Mouse (Mus musculus) mouse embryonic stem cell (cell line): ENCODE results near the gene 1700067K01Rik.

Experiments
- in situ Hi-C, 2 experiments: fragments of 300-500 bp; cut with MboI; formaldehyde crosslinking; loops; 1 replicate in 1 of 2; 3 replicates in 1 of 2; pipeline ENCODE4 v1.14.3; 2019 to 2020; ENCODE audit warnings: low sequenced_read_pairs in 2 of 2, low pct_unique_long_range_greater_than_20kb in 1 of 2, mixed read lengths in 1 of 2; ENCODE audit not compliant: unreplicated experiment in 1 of 2

Gene 1700067K01Rik

DNA sequence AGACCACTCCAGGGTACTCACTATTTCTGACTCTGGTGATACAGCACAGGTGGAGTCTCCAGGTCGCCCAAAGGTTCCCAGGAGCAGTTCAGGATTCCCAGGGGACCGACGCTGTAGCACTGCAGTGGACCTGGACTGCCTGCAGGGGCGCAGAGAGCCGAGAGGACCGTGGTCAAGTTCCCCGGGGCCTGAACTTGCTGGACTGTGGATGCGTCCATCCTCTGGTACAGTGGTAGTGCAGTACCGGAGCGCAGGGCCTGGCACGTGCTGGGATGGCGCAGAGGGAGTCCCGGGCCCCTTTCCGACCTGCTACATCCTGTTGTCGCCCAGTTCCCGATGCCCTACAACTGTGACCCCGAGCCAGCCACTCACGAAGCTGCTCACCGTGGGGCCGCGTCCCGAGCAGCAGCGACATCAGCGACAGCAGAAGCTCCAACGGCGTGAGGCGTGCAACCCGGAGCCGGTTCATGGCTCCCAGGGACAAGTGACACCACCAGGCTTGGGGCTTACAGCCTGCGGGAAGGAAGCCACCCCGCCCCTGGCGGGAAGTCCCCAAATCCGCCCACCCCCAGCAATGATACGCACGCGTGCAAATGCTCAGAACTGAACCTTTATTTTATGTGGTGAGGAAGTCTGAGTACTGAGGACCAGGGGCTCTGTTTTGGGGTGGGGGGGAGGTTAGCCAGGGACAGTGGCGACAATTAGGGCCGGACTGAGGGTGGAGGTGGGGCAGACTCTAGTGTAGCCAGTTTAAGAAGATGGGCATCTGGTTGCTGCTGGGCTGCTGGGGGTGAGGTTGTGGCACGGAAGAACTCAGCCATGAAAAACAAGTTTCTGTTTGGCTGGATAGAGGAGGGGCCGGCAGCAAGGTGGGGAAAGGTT lies 41.0 kb downstream of the 1700067K01Rik start, which contains the start of gene Il27ra:
Gene Il27ra, minus strand, starts transcription at position 524 of the 882 bp plus-strand sequence.
- in situ Hi-C loops, result no loop called here

DNA sequence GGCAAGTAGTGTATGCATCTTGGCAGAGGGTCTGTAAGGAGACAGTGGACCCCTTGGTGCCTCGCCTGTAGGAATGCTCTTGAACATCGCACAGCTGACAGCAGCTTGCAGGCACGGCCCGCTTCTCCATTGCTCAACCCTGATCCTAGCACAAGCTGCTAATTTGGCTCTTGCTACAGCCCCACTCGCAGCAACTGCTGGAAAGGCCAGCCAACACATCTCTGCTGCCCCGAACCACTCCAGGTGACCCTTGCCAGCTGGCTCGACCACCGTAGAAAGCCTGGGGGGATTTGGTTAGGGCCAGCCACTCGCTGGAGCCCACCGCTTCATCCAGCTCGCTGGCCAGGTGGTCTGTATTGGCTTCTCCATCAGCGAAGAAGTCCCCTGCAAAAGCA lies 41.6 kb downstream of the 1700067K01Rik start:
- in situ Hi-C loops, result no loop called here

DNA sequence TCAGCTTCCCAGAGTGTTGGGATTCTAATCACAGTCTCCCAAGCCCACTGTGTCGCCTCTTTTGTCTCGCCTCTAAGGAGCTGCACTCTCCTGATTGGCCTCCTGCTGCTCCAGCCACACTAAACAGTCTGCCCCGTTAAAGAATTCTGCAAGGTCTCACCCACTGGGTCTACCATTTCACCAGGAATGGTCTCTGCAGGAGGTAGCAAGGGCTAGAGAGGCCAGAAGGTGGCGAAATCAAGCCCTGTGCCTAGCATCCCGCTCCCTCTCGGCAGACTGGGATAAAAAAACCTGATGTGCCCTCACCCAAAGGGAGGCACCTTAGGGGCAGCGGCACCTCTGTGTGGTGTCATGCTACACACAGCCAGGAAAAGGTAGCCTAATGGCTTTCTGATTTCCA lies 42.8 kb downstream of the 1700067K01Rik start:
- in situ Hi-C loops, result no loop called here

DNA sequence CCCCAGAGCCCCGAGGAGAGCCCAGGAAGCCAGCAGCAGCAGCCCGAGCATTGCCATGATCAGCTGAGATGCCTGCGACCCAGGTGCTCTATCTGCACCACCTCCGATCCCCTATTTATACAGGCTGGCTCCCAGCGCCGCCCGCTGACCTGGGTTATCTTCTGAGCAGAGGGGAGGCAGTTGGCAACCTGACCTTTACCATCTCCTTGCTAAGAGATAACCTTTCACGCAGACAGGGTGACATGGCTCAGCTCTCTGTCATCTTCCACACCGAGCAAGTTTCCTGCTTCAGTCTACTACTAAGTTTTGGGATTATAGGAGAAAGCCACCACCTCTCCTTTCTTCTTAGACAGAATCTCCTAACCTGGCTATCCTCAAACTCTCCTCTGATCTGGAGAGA lies 43.6 kb downstream of the 1700067K01Rik start, which contains the start of gene Rln3:
Gene Rln3, minus strand, starts transcription at position 101 of the 400 bp plus-strand sequence.
- in situ Hi-C loops, result no loop called here

DNA sequence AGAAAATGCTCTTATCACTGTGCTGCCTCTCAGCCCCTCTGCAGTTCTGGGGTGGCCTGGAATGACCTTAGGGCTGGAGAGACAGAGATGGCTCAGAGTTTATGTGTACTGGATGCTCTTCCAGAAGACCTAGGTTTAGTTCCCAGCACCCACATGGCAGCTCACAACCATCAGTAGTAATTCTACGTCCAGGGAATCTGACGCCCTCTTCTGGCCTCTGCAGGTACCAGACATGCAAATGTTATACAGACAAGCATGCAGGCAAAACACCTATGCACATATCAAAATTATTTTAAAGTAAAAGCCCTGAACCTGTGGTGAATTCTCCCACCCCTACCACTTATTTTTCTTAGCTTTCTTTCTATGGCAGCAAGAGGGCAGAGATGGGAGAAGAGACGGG lies 45.2 kb downstream of the 1700067K01Rik start:
- in situ Hi-C loops, result no loop called here

DNA sequence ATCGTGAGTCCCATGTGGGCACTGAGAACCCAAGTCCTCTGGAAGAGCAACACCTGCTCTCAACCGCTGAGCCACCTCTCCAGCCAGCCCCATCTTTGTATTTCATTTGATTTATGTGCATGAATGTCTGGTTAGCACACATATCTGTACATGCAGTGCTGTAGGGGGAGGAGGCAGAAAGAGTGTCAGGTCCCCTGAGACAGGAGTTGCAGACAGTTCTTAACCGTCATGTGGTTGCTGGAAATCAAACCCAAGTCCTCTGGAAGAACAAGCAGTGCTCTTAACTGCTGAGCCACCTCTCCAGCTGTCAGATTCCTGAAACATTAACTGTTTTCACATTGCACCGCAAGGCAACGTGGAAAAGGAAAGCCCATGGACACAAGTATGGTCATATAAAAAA lies 46.9 kb downstream of the 1700067K01Rik start:
- in situ Hi-C loops, result no loop called here

DNA sequence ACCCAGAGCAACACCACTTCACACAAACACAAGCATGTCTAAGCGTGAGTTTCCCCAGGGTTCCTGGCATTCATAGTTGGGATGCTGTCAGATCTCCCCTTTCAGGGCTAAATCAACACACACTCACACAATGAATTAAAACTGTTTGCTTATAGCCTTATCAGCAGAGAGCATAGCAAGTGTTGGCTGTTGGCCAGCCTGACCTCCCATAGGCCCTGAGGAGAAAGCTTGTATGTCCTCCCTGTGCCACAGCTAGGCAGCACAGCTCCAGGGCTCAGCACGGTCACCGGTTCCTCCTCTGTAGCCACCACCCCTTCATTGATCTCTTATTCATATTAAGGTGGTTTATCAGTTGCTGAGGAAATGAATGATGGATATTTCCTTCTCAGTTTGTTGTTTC lies 51.4 kb downstream of the 1700067K01Rik start:
- in situ Hi-C loops, result no loop called here

DNA sequence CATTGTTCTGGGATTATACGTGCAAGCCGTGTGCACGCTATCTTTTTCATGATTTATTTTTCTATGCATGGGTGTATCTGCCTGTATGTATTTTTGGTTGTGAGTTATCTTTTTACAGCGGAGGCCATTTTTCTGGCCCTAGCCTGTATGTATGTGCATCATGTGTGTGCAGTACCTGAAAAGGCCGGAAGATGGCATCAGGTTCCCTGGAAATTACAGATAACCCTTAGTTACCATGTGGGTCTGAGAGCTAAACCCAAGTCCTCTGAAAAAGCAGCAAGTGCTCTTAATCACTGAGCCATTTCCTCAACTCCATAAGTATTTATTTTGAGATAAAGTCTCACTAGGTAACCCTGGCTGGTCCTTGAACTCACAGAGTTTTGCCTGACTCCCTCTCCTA lies 51.9 kb downstream of the 1700067K01Rik start:
- in situ Hi-C loops, result no loop called here
